Mouse (Mus musculus) midbrain, embryonic 10.5 days (tissue): ENCODE data around the gene Fam120b. TPM values are rescaled to one million over a fixed set of nuclear protein-coding genes. Genes with fewer than 3 reads are reported as not detected.

Experiments
- DNase-seq: peaks from one replicate; pipeline ENCODE4 v3.0.0-alpha.2; 2017; ENCODE audit warnings: low spot score
- H3K27ac ChIP-seq: fragments of 300-500 bp; sonication (generic); replicated peaks from 2 replicates; pipeline ENCODE4 v1.5.1; 2016; ENCODE audit warnings: mild to moderate bottlenecking
- H3K27me3 ChIP-seq: fragments of 300-500 bp; sonication (generic); 2 replicates; pipeline ENCODE4 v1.6.1; 2016; ENCODE audit warnings: low read depth, mild to moderate bottlenecking; ENCODE audit not compliant: poor library complexity, severe bottlenecking
- H3K36me3 ChIP-seq: fragments of 300-500 bp; sonication (generic); 2 replicates; pipeline ENCODE4 v1.6.1; 2016; ENCODE audit warnings: mild to moderate bottlenecking, moderate library complexity
- H3K4me1 ChIP-seq: fragments of 300-500 bp; sonication (generic); 2 replicates; pipeline ENCODE4 v1.6.1; 2016
- H3K4me3 ChIP-seq: fragments of 300-500 bp; sonication (generic); 2 replicates; pipeline ENCODE4 v1.5.1; 2016; ENCODE audit warnings: mild to moderate bottlenecking, moderate library complexity
- H3K9me3 ChIP-seq: fragments of 300-500 bp; sonication (generic); replicated peaks from 2 replicates; pipeline ENCODE4 v1.6.1; 2016; ENCODE audit warnings: mild to moderate bottlenecking
- WGBS: fragments of 180-500 bp; shearing (Covaris S2); methylation state at CpG from one replicate; pipeline ENCODE4 v1.1.7; 2016; 5-methylcytosine and 5-hydroxymethylcytosine counted together
- polyA plus RNA-seq: library from polyadenylated mRNA; unstranded; fragments of >200 nt; fragmentation: Nextera tagmentation; extraction: Ambion mirVana; gene quantifications from 2 replicates; pipeline ENCODE4 v1.2.1, GENCODE M21; 2016

Gene Fam120b
- polyA plus RNA-seq, 1 experiment from 2014 or later, result 27.4 TPM

DNA sequence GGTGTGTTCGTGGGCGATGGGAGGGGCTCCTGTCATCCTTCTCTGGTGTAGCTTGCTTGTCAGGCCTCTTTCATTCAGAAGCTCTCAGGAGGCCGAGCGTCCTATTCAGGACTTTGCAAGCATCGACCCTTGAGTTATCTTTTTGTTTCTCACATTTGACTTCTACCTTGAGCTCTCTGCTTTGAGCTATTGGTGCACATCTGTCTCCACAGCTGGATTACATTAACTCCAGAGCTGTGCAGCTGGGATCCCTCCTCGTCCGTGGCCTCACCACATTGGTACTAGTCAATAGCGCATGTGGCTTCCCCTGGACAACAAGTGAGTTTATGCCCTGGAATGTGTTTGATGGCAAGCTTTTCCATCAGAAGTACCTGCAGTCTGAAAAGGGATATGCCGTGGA is 26.7 kb downstream of the Fam120b start:
- Histone ChIP-seq H3K4me3 (no peak overlapping the region), H3K4me1 (no peaks in the 10 kb centered on the region), H3K27me3 (no peaks in the 10 kb centered on the region), H3K36me3 (peaks cover 98% of the 10 kb centered on the region), H3K27ac (no peak overlapping the region), H3K9me3 (0 out of 2 replicates have a peak, but pooled peaks cover 4% of the 10 kb centered on the region)
- DNase-seq, result no peak
- WGBS, result 89% methylated on average over 9 of the region's 9 CpGs

- Histone ChIP-seq H3K4me3 (no peak overlapping the region), H3K9me3 (0 out of 2 replicates have a peak, but pooled peaks cover 4% of the 10 kb centered on the region), H3K36me3 (peaks cover 98% of the 10 kb centered on the region), H3K27ac (no peak overlapping the region), H3K4me1 (no peaks in the 10 kb centered on the region), H3K27me3 (no peaks in the 10 kb centered on the region)
- no peak for DNase-seq
- 91% methylated on average over 8 of the region's 8 CpGs for WGBS
Observed at GRCm38 (mm10) chr17:15423080-15423765, 27.2 kb downstream of the Fam120b start.

DNA sequence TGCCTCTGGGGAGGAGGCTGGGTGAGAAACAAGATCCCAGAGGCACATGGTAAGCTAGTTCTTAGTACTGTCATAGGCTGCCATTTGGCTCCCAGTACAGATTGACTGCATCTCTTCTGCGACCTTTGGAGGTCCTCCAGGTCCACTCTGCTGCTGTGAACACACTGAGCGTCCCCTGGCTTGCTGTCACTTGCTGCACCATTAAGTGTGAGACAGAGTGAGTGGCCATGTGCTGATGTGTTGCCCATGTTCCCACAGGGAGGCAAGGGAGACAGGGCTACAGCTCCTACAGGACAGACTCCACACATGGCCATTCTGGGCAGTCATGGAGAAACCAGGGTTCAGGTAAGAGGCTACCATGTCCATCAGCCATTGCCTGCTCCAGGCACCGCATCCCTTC is 29.9 kb downstream of the Fam120b start:
- WGBS, result 95% methylated on average over 3 of the region's 3 CpGs

GRCm38 (mm10) chr17:15429451-15429850 is 33.4 kb downstream of the Fam120b start:
- Histone ChIP-seq H3K4me1 (no peaks in the 10 kb centered on the region), H3K27me3 (no peaks in the 10 kb centered on the region), H3K9me3 (no peaks in the 10 kb centered on the region), H3K27ac (no peak overlapping the region), H3K4me3 (no peak overlapping the region), H3K36me3 (peaks cover 83% of the 10 kb centered on the region)
- whole genome bisulfite sequencing, result 88% methylated on average over 6 of the region's 6 CpGs
- no peak for DNase-seq

More for the DNA sequence above, 29.9 kb downstream of the Fam120b start:
- H3K27ac ChIP-seq, result no peak overlapping the region
- 0 out of 2 replicates have a peak, but pooled peaks cover 4% of the 10 kb centered on the region for H3K9me3 ChIP-seq
- peaks cover 96% of the 10 kb centered on the region for H3K36me3 ChIP-seq
- H3K4me3 ChIP-seq, result no peak overlapping the region
- no peak for DNase-seq
- no peaks in the 10 kb centered on the region for H3K27me3 ChIP-seq
- no peaks in the 10 kb centered on the region for H3K4me1 ChIP-seq

GRCm38 (mm10) chr17:15429937-15430336 is 33.9 kb downstream of the Fam120b start:
- no peaks in the 10 kb centered on the region for H3K4me1 ChIP-seq
- no peaks in the 10 kb centered on the region for H3K9me3 ChIP-seq
- no peak for DNase-seq
- WGBS, result 70% methylated on average over 1 of the region's 1 CpGs
- no peaks in the 10 kb centered on the region for H3K27me3 ChIP-seq
- peaks cover 81% of the 10 kb centered on the region for H3K36me3 ChIP-seq
- no peak overlapping the region for H3K4me3 ChIP-seq
- no peak overlapping the region for H3K27ac ChIP-seq

DNA sequence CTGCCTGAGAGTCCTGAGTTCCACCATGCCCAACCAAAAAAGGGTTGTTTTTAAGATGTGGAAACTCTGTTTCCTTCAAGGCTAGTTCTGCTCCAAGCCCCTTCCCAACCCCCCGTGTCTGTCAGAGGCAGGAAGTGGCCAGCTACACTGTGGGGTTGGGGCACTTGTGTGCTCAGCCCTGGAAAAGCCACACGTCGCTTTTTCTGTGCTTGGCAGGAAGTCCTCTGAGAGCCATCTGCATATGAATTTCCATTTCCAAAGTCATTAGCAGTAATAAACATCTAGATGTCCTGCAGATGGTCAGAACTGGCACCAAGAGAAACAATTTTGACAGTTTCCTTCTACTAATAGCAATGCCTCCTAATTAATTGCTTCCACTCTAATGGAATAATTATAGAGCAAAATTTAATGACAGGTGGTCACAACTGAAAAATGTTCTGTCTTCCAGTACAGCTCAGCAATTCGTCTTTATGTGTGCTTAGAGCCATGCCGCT is 35.1 kb downstream of the Fam120b start:
- DNase-seq, result no peak
- H3K9me3 ChIP-seq, result no peaks in the 10 kb centered on the region
- H3K36me3 ChIP-seq, result peaks cover 70% of the 10 kb centered on the region
- no peak overlapping the region for H3K27ac ChIP-seq
- no peaks in the 10 kb centered on the region for H3K27me3 ChIP-seq
- H3K4me1 ChIP-seq, result no peaks in the 10 kb centered on the region
- 83% methylated on average over 5 of the region's 5 CpGs for WGBS
- H3K4me3 ChIP-seq, result no peak overlapping the region

DNA sequence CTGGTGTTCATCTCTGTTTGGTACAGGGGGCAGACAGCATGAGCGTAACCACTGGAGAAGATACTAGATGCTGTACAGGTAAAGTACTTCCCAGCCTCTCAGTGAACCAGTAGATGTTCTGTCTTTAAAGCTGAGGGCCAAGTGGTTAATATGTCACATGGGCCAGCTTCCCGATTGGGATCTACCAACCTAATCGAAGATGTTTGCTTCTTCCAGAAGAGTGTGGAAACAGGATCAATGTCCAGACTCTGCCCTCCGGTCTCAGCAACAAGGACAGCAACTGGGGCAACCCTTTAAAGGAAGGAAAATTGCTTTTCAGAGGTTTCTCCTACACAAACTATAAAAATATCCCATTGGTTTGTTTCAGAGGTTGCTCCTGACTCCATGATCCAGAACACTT is 35.5 kb downstream of the Fam120b start:
- Histone ChIP-seq H3K4me3 (no peak overlapping the region), H3K4me1 (no peaks in the 10 kb centered on the region), H3K27ac (no peak overlapping the region), H3K36me3 (peaks cover 67% of the 10 kb centered on the region), H3K9me3 (no peaks in the 10 kb centered on the region), H3K27me3 (no peaks in the 10 kb centered on the region)
- WGBS, result 98% methylated on average over 4 of the region's 4 CpGs
- no peak for DNase-seq

DNA sequence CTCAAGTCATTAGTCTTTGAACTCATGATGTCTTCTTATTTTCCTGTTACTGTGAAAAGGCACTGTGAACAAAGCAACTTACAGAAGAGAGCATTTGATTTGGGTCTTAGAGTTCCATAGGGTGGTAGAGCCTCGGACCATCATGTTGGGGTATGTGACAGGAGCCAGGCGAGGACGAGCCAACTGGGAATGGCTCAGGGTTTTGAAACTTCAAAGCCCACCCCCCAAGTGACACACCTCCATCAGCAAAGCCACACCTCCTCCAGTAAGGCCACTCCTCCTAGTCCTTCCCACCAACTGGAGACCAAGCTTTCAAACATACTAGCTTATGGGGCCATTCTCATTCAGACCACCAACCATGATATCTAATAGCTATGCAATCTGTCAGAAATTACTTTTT is 36.0 kb downstream of the Fam120b start:
- H3K27me3 ChIP-seq, result no peaks in the 10 kb centered on the region
- H3K27ac ChIP-seq, result no peak overlapping the region
- H3K36me3 ChIP-seq, result peaks cover 62% of the 10 kb centered on the region
- no peak for DNase-seq
- no peaks in the 10 kb centered on the region for H3K4me1 ChIP-seq
- H3K4me3 ChIP-seq, result no peak overlapping the region
- 87% methylated on average over 3 of the region's 3 CpGs for WGBS
- H3K9me3 ChIP-seq, result no peaks in the 10 kb centered on the region

GRCm38 (mm10) chr17:15434748-15435147 is 38.7 kb downstream of the Fam120b start:
- DNase-seq, result no peak
- WGBS, result 86% methylated on average over 3 of the region's 3 CpGs

DNA sequence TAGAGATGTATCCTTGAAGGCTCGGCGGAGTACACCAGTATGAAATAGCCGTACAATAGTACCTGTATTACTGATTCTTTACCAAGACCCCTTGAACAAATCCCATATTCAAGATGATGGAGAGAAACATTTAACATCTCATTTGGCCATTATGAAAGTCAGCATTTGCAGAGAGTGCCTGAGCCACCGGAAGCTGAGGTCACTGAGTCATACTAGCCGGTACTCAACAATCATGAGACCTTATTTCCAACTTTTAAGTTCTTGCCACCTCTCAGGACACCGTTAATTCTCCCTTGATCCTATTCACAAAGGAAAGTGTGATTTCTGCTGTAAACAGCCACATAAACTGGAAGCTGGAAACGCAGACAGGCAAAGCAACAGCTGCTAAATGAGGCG is 44.1 kb downstream of the Fam120b start:
- H3K27ac ChIP-seq, result peak overlapping the region; percentile 82
- 71% methylated on average over 8 of the region's 8 CpGs for WGBS
- no peaks in the 10 kb centered on the region for H3K9me3 ChIP-seq
- H3K27me3 ChIP-seq, result no peaks in the 10 kb centered on the region
- no peaks in the 10 kb centered on the region for H3K36me3 ChIP-seq
- peaks cover 54% of the 10 kb centered on the region for H3K4me1 ChIP-seq
- peak overlapping the region; percentile 39; the same call in 1 of the 2 replicates for H3K4me3 ChIP-seq
- DNase-seq, result no peak

More at GRCm38 (mm10) chr17:15434748-15435147, 38.7 kb downstream of the Fam120b start:
- Histone ChIP-seq H3K9me3 (no peaks in the 10 kb centered on the region), H3K4me3 (no peak overlapping the region), H3K36me3 (peaks cover 36% of the 10 kb centered on the region), H3K27me3 (no peaks in the 10 kb centered on the region), H3K4me1 (peaks cover 1% of the 10 kb centered on the region), H3K27ac (no peak overlapping the region)

DNA sequence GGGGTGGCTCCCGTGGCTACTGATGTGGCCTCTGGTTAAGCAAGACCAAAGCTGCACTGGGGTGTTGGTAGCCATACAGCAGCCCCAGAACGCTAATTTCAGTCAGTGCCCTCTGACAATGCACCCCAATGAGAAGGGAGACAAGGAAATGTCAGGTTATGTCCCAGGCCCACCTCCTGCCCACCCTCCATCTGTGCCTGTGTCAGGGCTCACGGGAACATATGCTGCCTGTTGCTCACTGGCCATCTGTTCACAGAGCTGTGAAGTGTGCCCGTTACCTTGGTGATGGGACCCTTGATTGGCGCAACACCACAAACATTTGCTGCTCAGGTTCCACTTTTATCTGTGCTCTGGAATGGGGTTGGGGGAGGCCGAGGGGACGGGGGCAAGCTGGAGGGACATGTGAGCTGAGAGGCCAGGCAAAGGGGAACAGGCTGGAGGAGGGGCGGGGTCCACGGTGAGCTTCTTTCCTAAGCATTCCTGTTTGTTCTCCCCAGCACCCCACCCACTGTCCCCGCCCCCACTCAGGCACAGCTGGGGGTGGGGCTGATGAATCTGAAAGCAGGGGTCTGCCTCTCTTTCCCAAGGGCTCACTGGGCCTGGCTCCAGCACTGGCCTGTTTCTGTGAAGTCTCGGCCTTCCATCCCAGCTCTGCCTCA is 44.6 kb downstream of the Fam120b start:
- Histone ChIP-seq H3K4me1 (peaks cover 60% of the 10 kb centered on the region), H3K4me3 (peak overlapping the region; percentile 39), H3K27ac (peak overlapping the region; percentile 82), H3K36me3 (no peaks in the 10 kb centered on the region), H3K9me3 (no peaks in the 10 kb centered on the region), H3K27me3 (no peaks in the 10 kb centered on the region)
- DNase-seq, result peak; percentile 80
- WGBS, result 8% methylated on average over 11 of the region's 11 CpGs

DNA sequence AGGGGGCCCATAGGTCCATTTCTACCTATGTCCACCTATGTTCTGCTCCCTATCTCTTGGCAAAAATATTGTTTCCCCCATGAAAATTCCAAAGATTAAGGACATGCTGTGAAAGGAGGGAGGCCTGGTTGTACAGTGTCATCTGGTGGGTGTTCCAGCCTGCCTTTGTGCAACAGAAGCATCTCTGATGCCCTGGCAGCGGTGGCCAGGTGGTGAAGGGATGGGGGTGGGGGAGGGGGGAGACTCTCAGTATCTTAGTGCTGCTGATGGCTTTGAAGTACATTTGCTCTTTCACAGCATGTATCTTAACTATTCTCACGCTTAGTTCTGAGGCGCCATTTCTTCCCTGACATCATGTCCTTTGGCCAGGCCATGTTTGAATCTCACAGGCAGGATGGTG is 49.4 kb downstream of the Fam120b start:
- H3K27me3 ChIP-seq, result no peaks in the 10 kb centered on the region
- no peaks in the 10 kb centered on the region for H3K9me3 ChIP-seq
- H3K36me3 ChIP-seq, result no peaks in the 10 kb centered on the region
- 88% methylated on average over 3 of the region's 3 CpGs for WGBS
- no peak overlapping the region; the same call in 1 of the 2 replicates for H3K27ac ChIP-seq
- H3K4me3 ChIP-seq, result no peak overlapping the region
- DNase-seq, result no peak
- H3K4me1 ChIP-seq, result peaks cover 62% of the 10 kb centered on the region

DNA sequence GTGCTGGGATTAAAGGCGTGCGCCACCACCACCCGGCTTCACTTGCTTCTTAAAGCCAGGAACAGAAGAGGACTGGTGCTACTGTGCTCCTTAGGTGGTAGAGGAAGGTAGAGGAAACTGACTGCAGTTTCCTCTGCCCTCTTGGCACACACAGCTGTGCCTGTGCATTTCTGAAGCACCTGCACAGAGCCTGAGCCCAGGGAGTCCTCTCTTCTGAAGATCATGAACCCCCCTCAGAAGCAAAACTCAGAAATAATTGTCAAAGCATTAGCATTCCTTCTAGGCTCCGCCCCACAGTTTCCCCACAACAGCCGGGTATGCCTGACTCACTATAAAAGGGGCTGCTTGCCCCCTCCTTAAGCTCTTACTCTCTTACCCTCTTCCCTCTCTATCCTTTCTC is 51.8 kb downstream of the Fam120b start:
- Histone ChIP-seq H3K9me3 (no peaks in the 10 kb centered on the region), H3K27ac (no peak overlapping the region), H3K27me3 (no peaks in the 10 kb centered on the region), H3K36me3 (no peaks in the 10 kb centered on the region), H3K4me3 (no peak overlapping the region), H3K4me1 (peaks cover 38% of the 10 kb centered on the region)
- WGBS, result 77% methylated on average over 5 of the region's 5 CpGs
- DNase-seq, result no peak
